Mouse (Mus musculus) hindbrain, embryonic 12.5 days (tissue): ENCODE results near the gene En1. TPM values are rescaled to one million over a fixed set of nuclear protein-coding genes. Genes with fewer than 3 reads are reported as not detected.

ENCODE experiments used
- ATAC-seq: fragments of 200-750 bp; cut with Nextera tagmentation; 2 replicates; pipeline ENCODE4 v1.8.0; 2017; ENCODE audit warnings: moderate TSS enrichment; ENCODE audit not compliant: low FRiP score
- H3K27ac ChIP-seq: fragments of 300-500 bp; sonication (generic); 2 replicates; pipeline ENCODE4 v1.5.1; 2016; ENCODE audit warnings: mild to moderate bottlenecking
- H3K27me3 ChIP-seq: fragments of 300-500 bp; sonication (generic); 2 replicates; pipeline ENCODE4 v1.6.1; 2016; ENCODE audit warnings: mild to moderate bottlenecking
- H3K36me3 ChIP-seq: fragments of 300-500 bp; sonication (generic); 2 replicates; pipeline ENCODE4 v1.6.1; 2016; ENCODE audit warnings: mild to moderate bottlenecking
- H3K4me1 ChIP-seq: fragments of 300-500 bp; sonication (generic); 2 replicates; pipeline ENCODE4 v1.6.1; 2016
- H3K4me2 ChIP-seq: fragments of 300-500 bp; sonication (generic); replicated peaks from 2 replicates; pipeline ENCODE4 v1.6.1; 2016; ENCODE audit warnings: mild to moderate bottlenecking
- H3K4me3 ChIP-seq: fragments of 300-500 bp; sonication (generic); 2 replicates; pipeline ENCODE4 v1.5.1; 2016; ENCODE audit warnings: mild to moderate bottlenecking
- H3K9ac ChIP-seq: fragments of 300-500 bp; sonication (generic); 2 replicates; pipeline ENCODE4 v1.6.1; 2016; ENCODE audit warnings: mild to moderate bottlenecking, moderate library complexity
- H3K9me3 ChIP-seq: fragments of 300-500 bp; sonication (generic); replicated peaks from 2 replicates; pipeline ENCODE4 v1.6.1; 2016; ENCODE audit warnings: mild to moderate bottlenecking
- WGBS: fragments of 180-500 bp; shearing (Covaris S2); methylation state at CpG from one replicate; pipeline ENCODE4 v1.1.7; 2016; 5-methylcytosine and 5-hydroxymethylcytosine counted together
- polyA plus RNA-seq: library from polyadenylated mRNA; unstranded; fragments of >200 nt; fragmentation: Nextera tagmentation; extraction: Ambion mirVana; gene quantifications from 2 replicates; pipeline ENCODE4 v1.2.1, GENCODE M21; 2016

En1 gene
- polyA plus RNA-seq, 1 experiment from 2014 or later: 7.5 TPM

GRCm38 (mm10) chr1:120594603-120595002, 7.6 kb upstream of the En1 start:
- H3K27me3 ChIP-seq: peaks cover 97% of the 10 kb centered on the region
- 0 out of 2 replicates have a peak, but pooled peaks cover 6% of the 10 kb centered on the region for H3K4me1 ChIP-seq
- H3K9me3 ChIP-seq: no peaks in the 10 kb centered on the region
- ATAC-seq: no peak
- under 1% methylated on average over 8 of the region's 8 CpGs for WGBS
- H3K27ac ChIP-seq: no peak overlapping the region
- H3K4me2 ChIP-seq: 0 out of 2 replicates have a peak overlapping the region, but pooled peaks have one; percentile 3
- H3K4me3 ChIP-seq: no peak overlapping the region
- H3K9ac ChIP-seq: 0 out of 2 replicates have a peak overlapping the region, but pooled peaks have one; percentile 8
- H3K36me3 ChIP-seq: no peaks in the 10 kb centered on the region

DNA sequence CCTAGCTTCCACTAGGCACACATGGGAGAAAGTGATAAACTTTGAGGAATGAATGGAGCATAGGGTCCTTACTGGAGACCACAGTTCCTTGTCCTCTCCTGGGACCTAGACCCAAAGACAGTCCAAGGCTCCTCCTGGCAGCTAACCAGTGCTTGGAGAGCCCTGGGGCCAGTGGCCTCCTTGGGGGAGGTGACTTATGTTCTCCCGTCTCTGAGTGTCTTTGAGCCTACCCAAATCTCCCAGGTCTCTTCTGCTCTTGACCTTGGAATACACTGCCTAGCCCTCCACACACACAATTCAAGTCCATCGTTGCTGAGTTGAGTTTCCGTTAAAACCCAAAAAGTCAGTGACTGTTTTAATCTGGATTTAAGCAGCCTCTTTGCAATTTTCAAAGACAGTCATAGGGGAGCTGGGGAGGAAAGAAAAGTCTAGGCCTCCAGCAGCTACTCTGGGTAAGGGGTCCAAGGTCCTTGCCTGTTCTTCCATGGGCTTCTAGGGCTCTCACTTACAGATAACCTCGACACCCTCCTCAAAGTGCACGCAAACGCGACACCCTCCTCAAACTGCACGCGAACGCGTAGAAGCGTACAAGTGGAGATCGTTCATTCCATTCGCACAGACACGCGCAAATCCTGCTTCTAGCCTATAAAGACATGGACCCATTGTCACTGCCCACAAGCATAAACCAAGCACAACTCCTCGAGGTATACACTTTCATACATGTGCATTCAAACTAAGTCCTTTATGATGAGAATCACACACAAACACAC, 6.6 kb upstream of the En1 start:
- WGBS: 2% methylated on average over 17 of the region's 17 CpGs
- no peak for ATAC-seq
- Histone ChIP-seq H3K4me1 (0 out of 2 replicates have a peak, but pooled peaks cover 6% of the 10 kb centered on the region), H3K27ac (no peak overlapping the region), H3K4me2 (peak overlapping the region; percentile 63), H3K9me3 (no peaks in the 10 kb centered on the region), H3K27me3 (peaks cover 97% of the 10 kb centered on the region), H3K36me3 (no peaks in the 10 kb centered on the region), H3K4me3 (peak overlapping the region; percentile 29; the same call in 1 of the 2 replicates), H3K9ac (no peak overlapping the region)

DNA sequence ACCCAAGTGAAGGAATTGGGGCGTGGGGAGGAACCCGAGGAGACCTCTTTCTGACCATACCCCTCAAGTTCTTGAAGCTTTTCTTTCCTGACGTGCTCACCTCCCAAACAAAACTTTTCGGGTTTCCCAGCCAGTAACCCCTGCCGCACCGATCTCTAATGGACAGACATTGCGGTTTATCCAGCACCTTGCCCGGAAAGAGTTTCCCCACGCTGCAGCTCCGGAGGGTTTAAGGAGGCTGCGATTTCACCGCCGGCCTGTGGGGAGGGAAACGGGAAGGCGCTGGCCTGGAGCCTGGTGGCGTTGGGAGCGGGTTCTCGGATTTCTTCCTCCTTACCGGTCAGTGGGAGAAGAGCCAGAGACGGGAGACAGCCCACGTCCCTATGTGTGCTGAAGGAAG, 5.9 kb upstream of the En1 start:
- Histone ChIP-seq H3K27me3 (peaks cover 96% of the 10 kb centered on the region), H3K27ac (no peak overlapping the region), H3K9me3 (no peaks in the 10 kb centered on the region), H3K36me3 (no peaks in the 10 kb centered on the region), H3K9ac (peak overlapping the region; percentile 51), H3K4me2 (peak overlapping the region; percentile 63), H3K4me3 (peak overlapping the region; percentile 29), H3K4me1 (0 out of 2 replicates have a peak, but pooled peaks cover 6% of the 10 kb centered on the region)
- no peak for ATAC-seq
- under 1% methylated on average over 20 of the region's 21 CpGs for WGBS

GRCm38 (mm10) chr1:120596784-120597183, 5.4 kb upstream of the En1 start:
- peaks cover 96% of the 10 kb centered on the region for H3K27me3 ChIP-seq
- no peak overlapping the region for H3K27ac ChIP-seq
- peak overlapping the region; percentile 29 for H3K4me3 ChIP-seq
- no peaks in the 10 kb centered on the region for H3K36me3 ChIP-seq
- peak overlapping the region; percentile 51; the same call in 1 of the 2 replicates for H3K9ac ChIP-seq
- H3K9me3 ChIP-seq: no peaks in the 10 kb centered on the region
- no peak for ATAC-seq
- H3K4me1 ChIP-seq: 0 out of 2 replicates have a peak, but pooled peaks cover 6% of the 10 kb centered on the region
- WGBS: under 1% methylated on average over 19 of the region's 19 CpGs
- peak overlapping the region; percentile 63 for H3K4me2 ChIP-seq

DNA sequence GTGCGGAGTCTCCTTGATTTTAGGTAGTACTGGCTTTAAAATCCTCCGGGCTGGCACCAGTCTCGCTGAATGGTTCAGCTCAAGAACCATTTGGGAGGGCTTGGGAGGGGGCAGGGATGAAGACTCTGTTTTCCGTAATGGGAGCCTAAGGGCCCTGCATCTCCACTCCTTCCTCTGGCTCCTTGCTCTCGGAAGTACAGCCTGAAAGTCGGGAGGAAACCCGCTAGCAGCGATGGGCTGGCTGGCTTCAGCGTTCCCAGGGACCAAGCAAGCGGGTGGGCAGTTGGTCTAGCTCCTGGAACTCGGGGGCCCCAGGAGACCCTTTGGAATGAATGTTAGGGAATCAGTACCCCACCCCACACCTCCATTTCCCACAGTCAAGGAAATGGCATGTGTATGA, 4.9 kb upstream of the En1 start:
- Histone ChIP-seq H3K9ac (0 out of 2 replicates have a peak overlapping the region, but pooled peaks have one; percentile 33), H3K4me2 (peak overlapping the region; percentile 63), H3K9me3 (no peaks in the 10 kb centered on the region), H3K4me3 (peak overlapping the region; percentile 29), H3K27ac (no peak overlapping the region), H3K4me1 (0 out of 2 replicates have a peak, but pooled peaks cover 6% of the 10 kb centered on the region), H3K36me3 (no peaks in the 10 kb centered on the region), H3K27me3 (peaks cover 95% of the 10 kb centered on the region)
- under 1% methylated on average over 11 of the region's 11 CpGs for WGBS
- ATAC-seq: no peak

DNA sequence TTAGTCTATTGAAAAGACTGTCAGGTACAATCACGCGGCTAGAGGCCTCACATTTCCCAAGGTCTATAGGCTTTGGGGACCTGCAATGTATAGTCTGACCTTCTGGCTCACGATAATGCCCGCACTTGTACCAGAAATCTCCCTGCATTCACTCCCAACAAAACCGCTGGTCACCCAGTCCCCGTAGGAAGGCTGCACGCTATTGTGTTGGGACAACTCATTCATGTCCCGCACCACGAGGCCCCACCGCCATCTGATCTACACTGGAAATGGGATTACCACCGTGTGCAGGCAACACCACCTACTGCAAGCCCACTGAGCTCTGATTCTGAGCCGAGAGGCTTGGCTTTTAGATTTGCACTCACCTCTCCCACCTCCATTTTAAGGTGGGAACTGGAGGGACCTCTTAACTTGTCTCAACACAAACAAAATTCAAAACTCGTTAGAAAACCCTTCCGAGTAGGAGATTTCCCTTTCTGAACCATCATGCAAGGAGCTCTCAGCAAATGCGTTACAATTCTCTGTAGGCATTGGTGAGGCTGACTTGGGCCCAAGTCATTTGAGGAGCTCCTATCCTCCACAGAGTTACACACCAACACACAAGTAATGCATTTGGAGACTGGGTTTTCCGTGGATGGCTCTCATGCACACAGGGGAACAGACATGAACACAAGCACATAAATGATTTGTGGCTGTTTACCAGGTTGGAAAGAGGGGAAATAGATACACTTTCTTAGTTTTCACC, 3.9 kb upstream of the En1 start:
- H3K27me3 ChIP-seq: peaks cover 91% of the 10 kb centered on the region
- peaks cover 13% of the 10 kb centered on the region; the same call in 1 of the 2 replicates for H3K4me1 ChIP-seq
- no peaks in the 10 kb centered on the region for H3K9me3 ChIP-seq
- peak overlapping the region; percentile 13; the same call in 1 of the 2 replicates for H3K9ac ChIP-seq
- no peak for ATAC-seq
- WGBS: 2% methylated on average over 16 of the region's 16 CpGs
- 0 out of 2 replicates have a peak overlapping the region, but pooled peaks have one; percentile 66 for H3K27ac ChIP-seq
- no peaks in the 10 kb centered on the region for H3K36me3 ChIP-seq
- H3K4me3 ChIP-seq: peak overlapping the region; percentile 29
- H3K4me2 ChIP-seq: peak overlapping the region; percentile 63

GRCm38 (mm10) chr1:120599321-120600148, 2.7 kb upstream of the En1 start:
- Histone ChIP-seq H3K9me3 (no peaks in the 10 kb centered on the region), H3K27me3 (peaks cover 88% of the 10 kb centered on the region), H3K9ac (peak overlapping the region; percentile 50), H3K36me3 (no peaks in the 10 kb centered on the region), H3K27ac (peak overlapping the region; percentile 66), H3K4me1 (peaks cover 15% of the 10 kb centered on the region; the same call in 1 of the 2 replicates), H3K4me2 (peak overlapping the region; percentile 63), H3K4me3 (peak overlapping the region; percentile 29)
- ATAC-seq: peak; percentile 16; the same call in 1 of the 2 replicates
- under 1% methylated on average over 25 of the region's 25 CpGs for WGBS

- peak; percentile 53 for ATAC-seq
- Histone ChIP-seq H3K4me1 (peaks cover 18% of the 10 kb centered on the region), H3K4me2 (peak overlapping the region; percentile 63), H3K27ac (no peak overlapping the region), H3K9me3 (no peaks in the 10 kb centered on the region), H3K27me3 (peaks cover 88% of the 10 kb centered on the region), H3K36me3 (no peaks in the 10 kb centered on the region), H3K4me3 (peak overlapping the region; percentile 29), H3K9ac (no peak overlapping the region)
- WGBS: under 1% methylated on average over 25 of the region's 25 CpGs
These were observed 2.1 kb upstream of the En1 start for GRCm38 (mm10) chr1:120600149-120600445.

DNA sequence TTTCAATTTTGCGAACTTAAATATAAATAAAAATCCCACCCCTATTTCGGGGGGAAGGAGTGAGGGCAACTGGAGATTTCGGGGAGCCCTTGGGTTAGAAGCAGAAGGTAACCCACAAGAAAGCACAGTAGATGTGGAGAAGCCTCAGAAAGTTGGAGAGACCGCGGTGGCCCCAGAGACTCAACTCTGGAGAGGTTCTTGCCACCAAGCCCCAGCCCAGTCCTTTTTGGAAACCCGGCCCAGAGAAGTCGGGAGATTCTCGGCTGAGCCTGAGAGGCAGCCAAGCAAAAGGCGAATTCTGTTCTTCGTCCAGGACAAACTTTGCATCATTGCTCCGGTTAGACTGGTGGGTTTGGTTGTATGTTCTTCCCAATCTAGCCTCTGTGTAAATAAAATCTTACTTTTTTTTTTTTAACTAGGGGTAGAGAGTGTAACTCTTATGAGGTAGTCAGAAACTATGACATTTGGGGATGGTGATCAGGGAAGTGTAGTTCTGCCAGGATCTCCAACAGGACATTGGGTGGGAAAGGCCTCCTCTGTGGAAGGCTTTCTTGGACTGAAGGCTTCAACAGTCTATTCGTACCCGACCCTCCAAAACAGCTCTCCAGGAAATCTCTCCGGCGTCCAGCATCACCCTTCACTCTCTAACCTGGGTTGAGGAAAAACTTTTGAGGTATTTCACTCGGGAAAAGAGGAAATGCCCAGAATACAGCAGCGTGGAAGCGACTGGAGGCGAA, 1.5 kb upstream of the En1 start:
- peak overlapping the region; percentile 49 for H3K4me3 ChIP-seq
- H3K4me1 ChIP-seq: peaks cover 18% of the 10 kb centered on the region
- no peak for ATAC-seq
- H3K9me3 ChIP-seq: no peaks in the 10 kb centered on the region
- peak overlapping the region; percentile 63 for H3K4me2 ChIP-seq
- 0 out of 2 replicates have a peak overlapping the region, but pooled peaks have one; percentile 52 for H3K27ac ChIP-seq
- 1% methylated on average over 19 of the region's 19 CpGs for WGBS
- peak overlapping the region; percentile 46 for H3K9ac ChIP-seq
- H3K27me3 ChIP-seq: peaks cover 88% of the 10 kb centered on the region
- H3K36me3 ChIP-seq: no peaks in the 10 kb centered on the region

GRCm38 (mm10) chr1:120601253-120601836, 873 bp upstream of the En1 start:
- peak overlapping the region; percentile 52 for H3K27ac ChIP-seq
- peaks cover 88% of the 10 kb centered on the region for H3K27me3 ChIP-seq
- H3K4me2 ChIP-seq: peak overlapping the region; percentile 63
- H3K36me3 ChIP-seq: no peaks in the 10 kb centered on the region
- under 1% methylated on average over 16 of the region's 16 CpGs for WGBS
- peak overlapping the region; percentile 49 for H3K4me3 ChIP-seq
- H3K9ac ChIP-seq: peak overlapping the region; percentile 46
- no peaks in the 10 kb centered on the region for H3K9me3 ChIP-seq
- ATAC-seq: no peak
- peaks cover 15% of the 10 kb centered on the region for H3K4me1 ChIP-seq
